8 mouse cellular contexts compared by ENCODE assay signal in genomic region chr2:125782719-125783109, GRCm38 (mm10). TPM values are rescaled to one million over a fixed set of nuclear protein-coding genes. Genes with fewer than 3 reads are reported as not detected.
DNase-seq lines count a peak whose midpoint lies in the region; ATAC-seq lines count a peak whose summit lies in the region.

TSS of gene Secisbp2l (minus strand) at chr2:125782870.

- no peaks in the 10 kb centered on the region for H3K36me3 ChIP-seq in hindbrain, embryonic 11.5 days (ENCODE audit: control insufficient read depth, insufficient read depth, low read length)

- peak; percentile 98 for ATAC-seq in hindbrain, embryonic 11.5 days (ENCODE audit: low FRiP score)

- H3K4me2 ChIP-seq in hindbrain, embryonic 11.5 days (replicated peaks; ENCODE audit: low read depth, low read length) = peak within 1 kb of the TSS; percentile 52

- no peaks in the 10 kb centered on the region for H3K9me3 ChIP-seq in hindbrain, embryonic 11.5 days (ENCODE audit: control insufficient read depth, low read length)

- peak within 1 kb of the TSS; percentile 39 for H3K27ac ChIP-seq in hindbrain, embryonic 11.5 days (ENCODE audit: low read depth, low read length)

- WGBS in hindbrain, embryonic 11.5 days = under 1% methylated on average over 14 of the region's 28 CpGs

- peak within 1 kb of the TSS; percentile 89 for H3K9ac ChIP-seq in hindbrain, embryonic 11.5 days (ENCODE audit: low read depth, low read length)

- peak within 1 kb of the TSS; percentile 74 for H3K4me3 ChIP-seq in hindbrain, embryonic 11.5 days (ENCODE audit: low read depth, low read length)

- no peaks in the 10 kb centered on the region for H3K4me1 ChIP-seq in hindbrain, embryonic 11.5 days (replicated peaks; ENCODE audit: control insufficient read depth, insufficient read depth, low read length)

- no peaks in the 10 kb centered on the region for H3K27me3 ChIP-seq in hindbrain, embryonic 11.5 days (ENCODE audit: control insufficient read depth, insufficient read depth, low read length)

- peak; percentile 85 for DNase-seq in MN1 (ENCODE audit: low spot score)
- DNase-seq in cerebellum, adult 9-10 months = peak; percentile 96
- peak; percentile 88 to 96 for DNase-seq in frontal cortex, adult 2 months (ENCODE audit: extremely low spot score in 1 of 2, low spot score in 1 of 2)
- DNase-seq in hindbrain, embryonic 11.5 days (ENCODE audit: low spot score) = peak; percentile 91
- peak; percentile 91 to 95 for DNase-seq in layer of hippocampus, postnatal 14 days (ENCODE audit: low spot score in 2 of 2)
- DNase-seq in lung, postnatal 14 days = peak; percentile 95
- peak; percentile 87 for DNase-seq in retina, adult 2 months (ENCODE audit: low read depth, low spot score)
- peak; percentile 90 for DNase-seq in thymus, postnatal 36 days

RNA-seq across cellular contexts. Expression of gene Secisbp2l, which starts in this region (rescaled TPM):
- 34.3 and 36.8 TPM in 2 replicates for polyA plus RNA-seq in frontal cortex, adult 2 months (2012; rRNA removed)
- 29.2 and 32.4 TPM in 2 replicates for polyA plus RNA-seq in hindbrain, embryonic 11.5 days (2014; fragmentation: Nextera tagmentation; extraction: Ambion mirVana)
- total RNA-seq in layer of hippocampus, postnatal 14 days (2021) = 100 to 1,000 TPM; 114 to 121 TPM

Comparison
In these comparisons a context has a peak if more than half of its experiments do, and no peak if none do; other contexts are left out.
1. Peak in every context shown above with its lines: DNase-seq, ATAC-seq, H3K4me3 ChIP-seq and H3K27ac ChIP-seq.